Mouse (Mus musculus) hindbrain, postnatal 0 days (tissue): ENCODE measurements at regions not wholly inside any gene's neighbourhood (a gene's known extent, or its start where the extent isn't known, plus 50 kb on each side); places are given as distances from the start of the nearest gene placed in this dataset.
A peak's percentile ranks its signal among the peaks of the same experiment; 100 is the strongest.

Source experiments
- ATAC-seq: fragments of 200-750 bp; cut with Nextera tagmentation; 2 replicates; pipeline ENCODE4 v1.8.0; 2017; ENCODE audit warnings: mild to moderate bottlenecking, moderate TSS enrichment, moderate library complexity
- DNase-seq: peaks from one replicate; pipeline ENCODE4 v3.0.0-alpha.2; 2015; ENCODE audit warnings: low spot score
- H3K27ac ChIP-seq: fragments of 300-500 bp; sonication (generic); 2 replicates; pipeline ENCODE4 v1.5.1; 2014; ENCODE audit warnings: mild to moderate bottlenecking
- H3K27me3 ChIP-seq: fragments of 300-500 bp; sonication (generic); 2 replicates; pipeline ENCODE4 v1.6.1; 2014; ENCODE audit warnings: low read length, mixed read lengths; ENCODE audit not compliant: insufficient read depth
- H3K36me3 ChIP-seq: fragments of 300-500 bp; sonication (generic); 2 replicates; pipeline ENCODE4 v1.6.1; 2014; ENCODE audit warnings: low read length, mixed read lengths; ENCODE audit not compliant: insufficient read depth
- H3K4me1 ChIP-seq: fragments of 300-500 bp; sonication (generic); 2 replicates; pipeline ENCODE4 v1.6.1; 2014; ENCODE audit warnings: antibody characterized with exemption, low read length, mixed read lengths; ENCODE audit not compliant: insufficient read depth
- H3K4me2 ChIP-seq: fragments of 300-500 bp; sonication (generic); 2 replicates; pipeline ENCODE4 v1.6.1; 2014; ENCODE audit warnings: low read depth, mild to moderate bottlenecking, low read length, moderate library complexity, mixed read lengths
- H3K4me3 ChIP-seq: fragments of 300-500 bp; sonication (generic); 2 replicates; pipeline ENCODE4 v1.5.1; 2014; ENCODE audit warnings: low read length
- H3K9ac ChIP-seq: fragments of 300-500 bp; sonication (generic); replicated peaks from 2 replicates; pipeline ENCODE4 v1.6.1; 2014; ENCODE audit warnings: mild to moderate bottlenecking, low read length, moderate library complexity, mixed read lengths
- H3K9me3 ChIP-seq: fragments of 300-500 bp; sonication (generic); 2 replicates; pipeline ENCODE4 v1.6.1; 2016; ENCODE audit warnings: low read length, mixed read lengths
- CTCF ChIP-seq: IDR thresholded peaks from 2 replicates; pipeline ENCODE4 v1.5.1; 2016; ENCODE audit warnings: antibody characterized with exemption, control low read depth, low read depth
- WGBS: fragments of 180-500 bp; shearing (Covaris S2); extraction: QIAGEN DNeasy Blood & Tissue Kit; methylation state at CpG from one replicate; pipeline ENCODE4 v1.1.7; 2014; 5-methylcytosine and 5-hydroxymethylcytosine counted together

GRCm38 (mm10) chr6:103209202-103209601 lies 301.2 kb upstream of the Chl1 start:
- H3K27me3 ChIP-seq, result no peaks in the 10 kb centered on the region
- H3K4me1 ChIP-seq, result no peaks in the 10 kb centered on the region
- no peak overlapping the region for H3K4me2 ChIP-seq
- no peak overlapping the region for H3K4me3 ChIP-seq
- DNase-seq, result peak; percentile 75
- H3K9me3 ChIP-seq, result no peaks in the 10 kb centered on the region
- TF ChIP-seq CTCF, result no peak
- no peaks in the 10 kb centered on the region for H3K36me3 ChIP-seq
- H3K9ac ChIP-seq, result no peak overlapping the region
- no peak overlapping the region for H3K27ac ChIP-seq
- ATAC-seq, result peak; percentile 56; the same call in 1 of the 2 replicates

GRCm38 (mm10) chr6:103213160-103213559 lies 297.2 kb upstream of the Chl1 start:
- Histone ChIP-seq H3K4me2 (no peak overlapping the region), H3K36me3 (no peaks in the 10 kb centered on the region), H3K9ac (no peak overlapping the region), H3K27ac (no peak overlapping the region), H3K4me1 (no peaks in the 10 kb centered on the region), H3K9me3 (no peaks in the 10 kb centered on the region), H3K27me3 (no peaks in the 10 kb centered on the region), H3K4me3 (no peak overlapping the region)
- DNase-seq (peak; percentile 39), ATAC-seq (no peak)
- no peak for TF ChIP-seq CTCF
- WGBS, result 28% methylated on average over 6 of the region's 6 CpGs

GRCm38 (mm10) chr6:103236896-103237295 lies 273.5 kb upstream of the Chl1 start:
- Histone ChIP-seq H3K36me3 (no peaks in the 10 kb centered on the region), H3K4me3 (no peak overlapping the region), H3K4me1 (no peaks in the 10 kb centered on the region), H3K4me2 (no peak overlapping the region), H3K27ac (no peak overlapping the region), H3K9me3 (no peaks in the 10 kb centered on the region), H3K9ac (no peak overlapping the region), H3K27me3 (no peaks in the 10 kb centered on the region)
- no peak for TF ChIP-seq CTCF
- no peak for ATAC-seq
- no peak for DNase-seq

- 80% methylated on average over 5 of the region's 5 CpGs for WGBS
- Histone ChIP-seq H3K4me1 (no peaks in the 10 kb centered on the region), H3K36me3 (no peaks in the 10 kb centered on the region), H3K4me3 (no peak overlapping the region), H3K27me3 (no peaks in the 10 kb centered on the region), H3K9me3 (no peaks in the 10 kb centered on the region), H3K9ac (no peak overlapping the region), H3K27ac (no peak overlapping the region), H3K4me2 (no peak overlapping the region)
- DNase-seq, result no peak
- TF ChIP-seq CTCF, result no peak
- ATAC-seq, result no peak
Measured at GRCm38 (mm10) chr6:103268984-103269383, 241.4 kb upstream of the Chl1 start.

- Histone ChIP-seq H3K4me1 (no peaks in the 10 kb centered on the region), H3K27ac (no peak overlapping the region), H3K9ac (no peak overlapping the region), H3K4me2 (no peak overlapping the region), H3K9me3 (no peaks in the 10 kb centered on the region), H3K4me3 (no peak overlapping the region), H3K36me3 (no peaks in the 10 kb centered on the region), H3K27me3 (no peaks in the 10 kb centered on the region)
- ATAC-seq, result no peak
- no peak for DNase-seq
- 83% methylated on average over 3 of the region's 3 CpGs for WGBS
- no peak for TF ChIP-seq CTCF
Measured at GRCm38 (mm10) chr6:103272216-103272615, 238.2 kb upstream of the Chl1 start.

- Histone ChIP-seq H3K27me3 (no peaks in the 10 kb centered on the region), H3K27ac (no peak overlapping the region), H3K4me1 (no peaks in the 10 kb centered on the region), H3K4me3 (no peak overlapping the region), H3K36me3 (no peaks in the 10 kb centered on the region), H3K4me2 (no peak overlapping the region), H3K9ac (no peak overlapping the region), H3K9me3 (no peaks in the 10 kb centered on the region)
- WGBS, result 65% methylated on average over 4 of the region's 4 CpGs
- DNase-seq (no peak), ATAC-seq (no peak)
- no peak for TF ChIP-seq CTCF
Measured at GRCm38 (mm10) chr6:103275071-103275470, 235.3 kb upstream of the Chl1 start.

- WGBS, result 18% methylated on average over 2 of the region's 2 CpGs
- peak; percentile 80 for DNase-seq
- Histone ChIP-seq H3K36me3 (no peaks in the 10 kb centered on the region), H3K4me1 (no peaks in the 10 kb centered on the region), H3K27me3 (no peaks in the 10 kb centered on the region), H3K27ac (no peak overlapping the region), H3K9me3 (no peaks in the 10 kb centered on the region), H3K4me2 (no peak overlapping the region), H3K4me3 (no peak overlapping the region), H3K9ac (no peak overlapping the region)
- peak; percentile 69 for TF ChIP-seq CTCF
- ATAC-seq, result no peak
Measured at GRCm38 (mm10) chr6:103275476-103275875, 234.9 kb upstream of the Chl1 start.
